In the genomic region with DNA sequence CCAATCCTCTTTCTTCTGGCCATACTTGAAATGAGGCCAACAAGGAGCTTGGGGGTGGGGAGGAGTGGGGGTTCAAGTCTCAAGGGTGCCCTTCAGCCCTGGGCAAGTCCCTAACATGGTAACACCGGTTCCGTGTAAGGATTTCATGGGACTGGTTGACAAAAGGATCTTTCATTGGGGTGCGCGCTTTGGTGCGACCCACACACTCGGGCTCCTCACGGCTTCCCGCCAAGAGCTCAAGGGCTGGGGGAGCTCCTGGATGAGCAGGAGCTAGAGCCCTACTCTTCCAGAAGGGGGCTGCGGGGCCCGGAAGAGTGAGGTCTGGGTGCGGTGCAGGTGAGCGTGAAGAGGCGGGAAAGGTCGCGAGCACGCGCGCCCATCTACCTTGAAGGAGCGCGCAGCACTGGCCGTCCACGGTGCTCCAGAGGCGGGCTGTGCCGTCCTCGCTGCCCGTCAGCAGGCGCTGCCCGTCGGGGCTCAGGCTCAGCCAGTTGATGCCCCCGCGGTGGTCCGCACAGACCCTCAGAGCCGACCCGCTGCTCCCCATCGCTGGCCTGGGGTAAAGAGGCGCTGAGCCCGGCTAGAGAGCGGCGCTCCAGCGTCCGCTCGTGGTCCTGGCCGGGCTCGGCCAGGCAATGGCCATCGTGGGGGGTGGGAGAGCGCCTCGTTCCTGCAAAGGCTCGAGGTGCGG, we compare ENCODE assay signal across 8 mouse cellular contexts. TPM values are rescaled to one million over a fixed set of nuclear protein-coding genes. Genes with fewer than 3 reads are reported as not detected.
DNase-seq lines count a peak whose midpoint lies in the region; ATAC-seq and TF ChIP-seq lines count a peak whose summit lies in the region.

No protein-coding gene starts in this region.

- 4% methylated on average over 49 of the region's 49 CpGs for WGBS in kidney, adult 2 months
- WGBS in hindbrain, postnatal 0 days, result 1% methylated on average over 49 of the region's 49 CpGs
- 2% methylated on average over 44 of the region's 49 CpGs for WGBS in midbrain, postnatal 0 days

- H3K4me2 ChIP-seq in hindbrain, postnatal 0 days (ENCODE audit: low read depth, low read length), result peak overlapping the region; percentile 52
- H3K4me2 ChIP-seq in midbrain, postnatal 0 days (ENCODE audit: low read depth, low read length, poor library complexity, severe bottlenecking), result peak overlapping the region; percentile 65

- H3K36me3 ChIP-seq in kidney, adult 2 months (ENCODE audit: control insufficient read depth, insufficient read depth, low read length), result no peaks in the 10 kb centered on the region
- H3K36me3 ChIP-seq in hindbrain, postnatal 0 days (ENCODE audit: insufficient read depth, low read length), result no peaks in the 10 kb centered on the region
- H3K36me3 ChIP-seq in midbrain, postnatal 0 days (ENCODE audit: insufficient read depth, low read length), result no peaks in the 10 kb centered on the region

- H3K4me3 ChIP-seq in kidney, adult 2 months (ENCODE audit: insufficient read depth, low read depth, low read length), result peak overlapping the region; percentile 49
- peak overlapping the region; percentile 42 for H3K4me3 ChIP-seq in hindbrain, postnatal 0 days (ENCODE audit: low read length)
- peak overlapping the region; percentile 45 for H3K4me3 ChIP-seq in midbrain, postnatal 0 days (ENCODE audit: low read depth, low read length)

- peak; percentile 22 for ATAC-seq in hindbrain, postnatal 0 days
- ATAC-seq in midbrain, postnatal 0 days (ENCODE audit: low FRiP score), result no peak

- no peak for TF ChIP-seq POLR2A in kidney, adult 2 months (IDR thresholded peaks at IDR 0.05; ENCODE audit: low read depth, low read length)

- DNase-seq in kidney, adult 2 months, result no peak
- DNase-seq in kidney, postnatal 36 days, result no peak
- peak; percentile 54 for DNase-seq in embryo, embryonic 11 days
- DNase-seq in hindbrain, postnatal 0 days (ENCODE audit: low spot score), result no peak
- DNase-seq in midbrain, postnatal 0 days (ENCODE audit: low spot score), result no peak
- DNase-seq in urinary bladder, postnatal 10 days (ENCODE audit: low spot score), result no peak
- no peak for DNase-seq in left cerebral cortex, postnatal 10 days (ENCODE audit: extremely low spot score in 1 of 2, low spot score in 2 of 2)
- DNase-seq in thymus, postnatal 25 days, result no peak

- H3K4me1 ChIP-seq in kidney, adult 2 months (ENCODE audit: control insufficient read depth, insufficient read depth, low read length), result no peaks in the 10 kb centered on the region; the same call in none of the 2 replicates
- peaks cover 12% of the 10 kb centered on the region; the same call in 1 of the 2 replicates for H3K4me1 ChIP-seq in hindbrain, postnatal 0 days (ENCODE audit: insufficient read depth, low read length)
- H3K4me1 ChIP-seq in midbrain, postnatal 0 days (ENCODE audit: insufficient read depth, low read length), result 0 out of 2 replicates have a peak, but pooled peaks cover 7% of the 10 kb centered on the region

- intact Hi-C loops in left cerebral cortex, postnatal 10 days (cut with DNase I), result loop anchor here (10.0 kb wide), 1 partner anchor 435 kb away; no protein-coding TSS in a partner anchor

- H3K27ac ChIP-seq in kidney, adult 2 months (ENCODE audit: insufficient read depth, low read depth, low read length), result no peak overlapping the region
- 0 out of 2 replicates have a peak overlapping the region, but pooled peaks have one; percentile 15 for H3K27ac ChIP-seq in hindbrain, postnatal 0 days
- H3K27ac ChIP-seq in midbrain, postnatal 0 days (ENCODE audit: low read depth, low read length), result no peak overlapping the region

- H3K9ac ChIP-seq in hindbrain, postnatal 0 days (replicated peaks; ENCODE audit: low read length), result peak overlapping the region; percentile 43
- peak overlapping the region; percentile 46 for H3K9ac ChIP-seq in midbrain, postnatal 0 days (replicated peaks; ENCODE audit: low read length, poor library complexity, severe bottlenecking)

- no peaks in the 10 kb centered on the region for H3K9me3 ChIP-seq in hindbrain, postnatal 0 days (ENCODE audit: low read length)
- H3K9me3 ChIP-seq in midbrain, postnatal 0 days (ENCODE audit: low read length), result no peaks in the 10 kb centered on the region

- H3K27me3 ChIP-seq in kidney, adult 2 months (replicated peaks; ENCODE audit: control insufficient read depth, insufficient read depth, low read length), result peaks cover 6% of the 10 kb centered on the region; the same call in 1 of the 2 replicates
- peaks cover 20% of the 10 kb centered on the region; the same call in 1 of the 2 replicates for H3K27me3 ChIP-seq in hindbrain, postnatal 0 days (ENCODE audit: insufficient read depth, low read length)
- H3K27me3 ChIP-seq in midbrain, postnatal 0 days (ENCODE audit: insufficient read depth, low read length), result peaks cover 18% of the 10 kb centered on the region

- no peak for TF ChIP-seq CTCF in kidney, adult 2 months (conservative IDR thresholded peaks at IDR 0.05; ENCODE audit: insufficient read depth, insufficient read length, low read depth, low read length)
- no peak for TF ChIP-seq CTCF in hindbrain, postnatal 0 days (IDR thresholded peaks at IDR 0.05; ENCODE audit: low read depth)
- TF ChIP-seq CTCF in midbrain, postnatal 0 days (IDR thresholded peaks at IDR 0.05), result no peak

RNA-seq across cellular contexts. Expression of gene Wdr86, which starts 0.6 kb away (rescaled TPM):
- polyA plus RNA-seq in kidney, adult 2 months (2012; rRNA removed), result 7.0 and 8.6 TPM in 2 replicates
- total RNA-seq in hindbrain, postnatal 0 days (2014; rRNA removed), result 15.4 and 16.0 TPM in 2 replicates
- 7.8 and 8.0 TPM in 2 replicates for polyA plus RNA-seq in hindbrain, postnatal 0 days (2015; fragmentation: Nextera tagmentation; extraction: Ambion mirVana)
- total RNA-seq in midbrain, postnatal 0 days (2014; rRNA removed), result 13.4 and 16.5 TPM in 2 replicates
- 6.7 and 7.0 TPM in 2 replicates for polyA plus RNA-seq in midbrain, postnatal 0 days (2015; fragmentation: Nextera tagmentation; extraction: Ambion mirVana)
- 1 to 10 TPM; 1.1 TPM for total RNA-seq in left cerebral cortex, postnatal 10 days (2021)

RNA-seq across cellular contexts. Expression of gene Crygn, which starts 27.9 kb away (rescaled TPM):
- 0.14 and 1.4 TPM in 2 replicates for polyA plus RNA-seq in kidney, adult 2 months (2012; rRNA removed)
- not detected in 2 replicates for total RNA-seq in hindbrain, postnatal 0 days (2014; rRNA removed)
- polyA plus RNA-seq in hindbrain, postnatal 0 days (2015; fragmentation: Nextera tagmentation; extraction: Ambion mirVana), result 4.7 and 5.4 TPM in 2 replicates
- total RNA-seq in midbrain, postnatal 0 days (2014; rRNA removed), result not detected in 2 replicates
- polyA plus RNA-seq in midbrain, postnatal 0 days (2015; fragmentation: Nextera tagmentation; extraction: Ambion mirVana), result 2.1 and 5.0 TPM in 2 replicates
- total RNA-seq in left cerebral cortex, postnatal 10 days (2021), result not detected

RNA-seq across cellular contexts. Expression of gene Nub1, which starts 44.6 kb away (rescaled TPM):
- 37.5 and 46.9 TPM in 2 replicates for polyA plus RNA-seq in kidney, adult 2 months (2012; rRNA removed)
- 33.8 and 37.1 TPM in 2 replicates for total RNA-seq in hindbrain, postnatal 0 days (2014; rRNA removed)
- polyA plus RNA-seq in hindbrain, postnatal 0 days (2015; fragmentation: Nextera tagmentation; extraction: Ambion mirVana), result 40.5 and 42.5 TPM in 2 replicates
- total RNA-seq in midbrain, postnatal 0 days (2014; rRNA removed), result 44.9 and 45.3 TPM in 2 replicates
- polyA plus RNA-seq in midbrain, postnatal 0 days (2015; fragmentation: Nextera tagmentation; extraction: Ambion mirVana), result 45.1 and 45.9 TPM in 2 replicates
- 10 to 100 TPM; 75.3 to 79.3 TPM for total RNA-seq in left cerebral cortex, postnatal 10 days (2021)
